Mouse (Mus musculus) R1 (cell line): ENCODE results near the gene Slc19a2.
"Not testable (repeated sequence)": the region's sequence is repeated elsewhere in the genome, so short reads cannot be mapped to it uniquely, and the experiment has no call there.

Experiments used
- DNase-seq: peaks from one replicate; pipeline ENCODE4 v3.0.0-alpha.2; 2018; ENCODE audit warnings: low read depth, low spot score

Slc19a2 gene

DNA sequence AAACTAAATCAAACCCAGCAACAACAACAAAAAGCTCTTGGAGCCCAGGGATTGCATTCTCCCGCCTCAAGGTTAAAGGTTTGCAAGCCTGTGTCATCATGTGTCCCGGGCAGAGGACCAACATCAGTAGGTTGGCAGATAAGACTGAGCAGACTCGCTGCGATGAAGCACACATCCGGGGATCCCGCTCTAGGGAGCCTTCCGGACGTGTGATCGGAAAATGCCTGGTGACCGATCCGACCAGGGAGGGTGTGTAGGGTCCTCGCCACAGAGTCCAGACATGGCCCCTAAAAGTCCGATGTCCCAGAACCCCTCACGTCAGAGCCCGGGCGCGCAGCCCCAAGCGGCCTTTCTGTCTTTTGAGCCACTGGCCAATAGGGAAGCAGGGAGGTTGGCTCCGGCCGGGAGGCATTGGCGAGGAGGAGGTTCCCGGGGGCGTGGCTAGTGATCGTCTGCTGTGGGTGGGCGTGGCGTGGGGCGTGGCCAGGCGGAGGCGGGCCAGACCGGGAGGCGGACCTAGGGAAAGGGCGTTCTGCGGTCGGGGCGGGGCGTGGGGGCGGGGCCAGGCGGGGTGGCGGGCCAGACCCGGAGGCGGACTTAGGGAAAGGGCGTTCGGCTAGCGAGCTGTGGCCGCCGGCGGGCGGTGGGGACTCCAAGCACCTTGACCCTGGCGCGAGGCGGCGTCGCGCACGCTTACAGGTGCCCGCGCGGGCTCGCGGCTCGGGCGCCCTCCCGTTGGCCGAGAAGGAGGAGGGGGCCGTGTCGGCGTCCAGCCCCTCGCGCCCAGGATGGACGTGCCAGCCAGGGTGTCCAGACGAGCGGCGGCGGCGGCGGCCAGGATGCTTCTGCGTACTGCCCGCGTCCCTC is at the start of gene Slc19a2:
Gene Slc19a2, plus strand, starts transcription at position 582 of the 867 bp plus-strand sequence.
- peak; percentile 96 for DNase-seq

DNA sequence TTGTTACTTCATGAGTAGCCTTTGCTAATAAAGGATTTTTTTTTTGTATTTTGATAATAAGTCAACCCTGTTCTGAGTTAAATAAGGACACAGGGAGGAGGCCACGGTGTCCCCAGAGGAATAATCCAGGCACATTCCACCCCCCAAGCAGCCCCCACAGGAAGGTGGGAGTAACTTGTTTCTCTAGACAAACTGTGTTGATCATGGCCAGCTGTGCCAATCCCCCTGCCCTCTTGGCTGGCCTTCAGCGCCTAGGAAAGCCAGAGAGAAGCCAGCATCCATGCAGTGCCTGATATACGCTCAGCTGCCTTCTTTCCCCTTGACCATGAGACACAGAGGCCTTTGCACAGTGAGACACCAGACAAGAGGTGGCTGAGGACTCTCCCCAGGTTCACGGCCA is 49.3 kb upstream of the Slc19a2 start:
- no peak for DNase-seq

DNA sequence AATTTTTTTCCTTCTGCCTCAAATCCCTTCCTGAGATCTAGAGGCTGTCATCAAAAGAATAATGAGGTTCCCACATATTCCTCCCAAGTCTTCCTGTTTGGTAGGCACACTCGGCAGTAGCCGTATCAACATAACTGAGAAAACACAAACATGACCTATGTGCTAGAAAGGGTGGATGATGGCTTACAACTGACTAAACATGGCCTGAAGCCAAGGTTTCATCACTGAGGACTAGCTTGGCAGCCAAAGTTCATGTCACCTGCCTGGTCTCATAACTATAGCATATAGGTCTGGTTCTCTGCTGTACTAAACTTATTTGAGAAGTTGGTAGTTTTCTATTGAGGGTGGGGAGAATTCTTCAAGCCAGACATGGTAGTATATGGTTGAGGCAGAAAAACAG is 40.4 kb upstream of the Slc19a2 start:
- no peak for DNase-seq

DNA sequence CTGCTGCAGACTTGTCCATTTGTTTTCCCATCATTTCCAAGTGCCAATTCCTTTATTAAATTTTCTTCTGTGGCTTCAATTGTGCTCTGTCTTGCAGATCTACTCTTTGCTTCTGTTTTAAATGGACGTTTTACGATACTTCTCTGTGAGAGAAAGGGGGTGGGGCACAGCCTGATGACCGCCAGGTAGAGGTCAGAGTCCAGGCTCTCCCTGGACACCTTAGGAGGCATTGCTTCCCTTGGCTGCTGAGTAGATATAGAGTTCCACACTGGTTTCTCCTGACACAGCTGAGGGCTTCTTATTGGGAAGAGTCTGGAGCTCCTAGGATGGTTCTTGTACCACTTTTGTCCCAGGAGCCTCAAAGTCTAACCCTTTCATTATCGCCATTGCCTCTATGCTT is 37.9 kb upstream of the Slc19a2 start:
- no peak for DNase-seq

- no peak for DNase-seq
These were observed 36.2 kb upstream of the Slc19a2 start for GRCm38 (mm10) chr1:164212686-164213085.

DNA sequence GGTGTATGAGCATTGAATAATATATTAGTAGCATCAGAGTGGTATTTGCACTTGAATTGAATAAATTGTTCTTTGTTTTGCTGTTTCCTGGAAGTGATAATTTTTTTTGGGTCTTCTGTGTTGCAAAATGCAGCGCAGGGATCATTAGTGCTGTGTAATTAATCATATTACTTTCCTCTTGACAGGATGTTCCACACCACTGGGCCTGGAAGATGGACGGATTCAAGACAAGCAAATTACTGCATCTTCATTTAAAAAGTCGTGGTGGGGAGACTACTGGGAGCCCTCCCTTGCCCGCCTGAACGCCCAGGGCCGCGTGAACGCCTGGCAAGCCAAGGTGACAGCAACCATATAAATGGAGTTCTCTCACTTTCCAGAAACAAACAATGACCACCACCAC is 34.7 kb upstream of the Slc19a2 start:
- DNase-seq = no peak

DNA sequence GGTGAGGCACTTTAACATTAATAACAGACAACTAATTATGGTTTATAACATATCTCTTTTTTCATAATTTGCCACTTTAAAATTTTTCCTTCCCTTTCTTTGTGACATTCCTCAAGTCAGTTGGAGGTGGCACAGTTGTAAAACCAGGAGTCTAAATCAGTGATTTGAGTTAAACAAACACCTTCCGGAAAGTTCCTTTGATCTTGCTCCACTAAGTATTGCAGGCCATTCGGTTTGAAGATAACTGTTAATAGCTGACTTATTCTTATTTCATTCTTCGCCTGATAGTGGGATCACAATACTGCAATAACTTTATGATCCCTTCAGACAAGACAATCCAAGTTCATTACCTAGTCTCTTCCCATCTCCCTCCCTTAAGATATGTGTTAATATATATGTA is 33.7 kb upstream of the Slc19a2 start:
- DNase-seq = no peak

DNA sequence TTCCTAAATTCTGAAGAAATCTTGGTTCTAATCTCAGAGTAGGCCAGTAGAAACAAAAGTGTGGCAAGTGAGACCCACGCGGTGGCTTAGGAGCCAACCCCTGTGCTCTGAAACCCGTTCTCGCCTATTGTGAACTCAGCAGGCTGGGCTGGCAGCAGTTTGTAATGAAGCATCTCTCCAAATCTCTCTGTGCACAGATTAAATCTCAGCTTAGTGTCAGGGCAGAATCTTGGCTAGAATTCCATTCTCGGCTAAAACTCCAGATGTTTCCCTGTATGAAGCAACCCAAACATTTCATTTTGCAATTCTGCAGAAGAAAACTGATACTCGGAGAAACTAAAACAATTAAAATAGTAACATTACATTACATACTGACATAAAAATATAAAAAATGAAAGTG is 33.3 kb upstream of the Slc19a2 start:
- no peak for DNase-seq

DNA sequence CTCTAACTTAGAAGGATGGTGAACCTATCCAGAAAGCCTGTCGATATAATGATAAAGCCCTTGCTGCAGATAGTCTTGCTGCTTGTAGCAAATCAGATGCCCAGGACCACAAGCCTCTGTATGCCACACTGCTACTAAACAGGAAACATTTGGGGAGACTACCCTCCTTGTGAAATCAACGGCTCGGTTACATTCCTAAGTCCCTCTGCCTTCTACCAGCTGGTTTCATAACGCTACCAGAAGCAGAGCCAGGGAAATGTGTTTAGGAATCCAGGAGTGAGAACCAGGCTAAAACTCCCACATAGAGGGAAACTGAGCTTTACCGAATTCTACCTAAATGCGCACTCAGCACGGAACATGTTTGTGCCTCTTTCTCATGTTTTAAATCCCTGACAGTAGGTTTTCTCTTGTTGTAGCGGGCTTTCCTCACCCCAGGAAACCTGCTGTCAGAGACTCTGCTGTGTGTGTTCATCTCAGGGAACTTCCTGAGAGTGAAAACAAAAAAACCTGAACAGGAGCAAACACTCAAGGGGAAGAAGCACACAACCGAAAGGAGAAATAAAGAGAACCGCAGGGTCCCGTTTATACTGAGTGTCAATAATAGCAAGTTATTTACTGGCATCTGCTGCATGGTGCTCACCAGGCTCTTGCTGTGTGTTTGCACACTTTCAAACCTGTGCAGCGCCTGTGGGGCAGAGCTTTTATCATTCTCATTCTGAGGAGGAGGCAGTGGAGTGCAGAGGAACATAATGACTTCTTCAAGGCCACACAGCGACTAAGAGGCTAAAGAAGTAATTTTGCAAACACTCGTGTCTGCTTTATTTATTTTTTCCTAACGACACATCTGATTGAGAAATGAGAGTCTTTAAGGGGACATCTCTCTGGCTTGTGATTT is 30.8 kb upstream of the Slc19a2 start:
- no peak for DNase-seq

DNA sequence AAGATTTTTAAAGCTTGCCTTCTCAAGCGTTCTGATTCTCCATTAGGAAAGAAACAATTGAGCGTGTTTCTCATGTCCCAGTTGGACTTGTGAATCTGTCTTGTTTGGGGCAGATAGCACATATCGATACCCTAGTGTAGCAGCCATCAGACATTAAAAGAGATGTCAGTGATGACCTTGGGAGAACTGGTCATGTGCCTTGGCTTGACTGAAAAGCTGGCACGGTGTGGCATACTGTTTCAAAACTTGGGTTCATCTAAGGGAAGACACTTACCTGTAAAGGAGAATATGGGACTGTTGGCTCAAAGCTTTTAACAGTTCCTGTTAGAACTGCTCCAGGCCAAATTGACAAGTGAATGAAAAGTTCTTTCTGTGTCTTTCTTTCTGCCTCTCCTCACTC is 28.6 kb upstream of the Slc19a2 start:
- no peak for DNase-seq

DNA sequence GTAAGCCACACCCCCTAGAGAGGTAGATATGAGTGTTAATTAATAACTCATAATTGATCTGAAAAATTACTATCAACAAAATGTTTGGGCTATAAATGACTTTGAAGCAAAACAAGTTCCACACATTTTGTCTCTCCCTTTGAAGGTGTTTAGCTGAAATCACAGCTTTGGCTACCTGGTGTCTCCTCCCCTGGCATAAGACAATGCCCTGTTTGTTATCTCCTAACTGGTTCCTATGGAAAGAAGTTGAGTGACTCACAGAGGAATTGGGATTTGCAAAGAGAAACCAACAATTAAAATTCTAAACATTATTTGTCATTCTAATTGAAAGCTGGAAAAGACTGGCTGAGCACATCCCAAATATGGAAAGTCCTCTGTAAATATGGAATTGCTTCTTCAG is 25.8 kb upstream of the Slc19a2 start:
- no peak for DNase-seq

GRCm38 (mm10) chr1:164231937-164232570 is 16.8 kb upstream of the Slc19a2 start:
- not testable (repeated sequence) for DNase-seq

DNA sequence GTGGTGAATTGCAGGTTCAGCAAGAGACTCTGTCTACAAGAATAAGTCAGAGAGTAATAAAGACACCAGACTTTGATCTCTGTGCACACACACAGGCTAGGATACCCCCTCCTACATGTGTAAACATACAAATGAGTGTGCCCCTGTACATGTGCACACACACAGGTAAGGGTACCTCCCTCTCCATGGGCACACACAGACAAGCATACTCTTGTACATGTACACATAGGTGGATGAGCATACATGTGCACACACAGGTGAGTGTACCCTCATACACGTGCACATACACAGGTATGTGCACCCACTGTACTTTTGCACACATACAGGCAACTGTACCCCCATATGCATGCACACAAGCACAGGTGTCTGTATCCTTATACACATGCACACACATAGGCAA is 15.4 kb upstream of the Slc19a2 start:
- no peak for DNase-seq

DNA sequence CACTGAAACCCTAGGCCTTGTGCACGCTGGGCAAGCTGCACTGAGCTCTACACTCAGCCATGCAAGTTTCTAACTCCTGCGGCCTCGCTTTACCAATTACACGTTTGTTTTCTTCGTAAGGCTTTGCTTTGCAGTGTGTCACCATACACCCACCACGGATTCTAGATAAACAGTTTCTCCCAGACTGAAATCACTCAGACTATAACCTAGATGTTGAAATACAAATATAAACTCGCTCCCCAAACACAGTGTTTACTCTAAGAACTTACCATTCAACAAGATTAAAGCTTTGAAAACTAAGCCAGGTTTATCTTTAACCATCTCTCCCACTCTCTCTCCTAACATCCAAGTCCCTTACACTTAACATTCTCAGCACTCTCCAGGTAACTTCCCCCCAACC is 13.8 kb upstream of the Slc19a2 start:
- no peak for DNase-seq

- DNase-seq = no peak
These were observed 12.8 kb upstream of the Slc19a2 start for GRCm38 (mm10) chr1:164236078-164236477.

- no peak for DNase-seq
These were observed 7.4 kb upstream of the Slc19a2 start for GRCm38 (mm10) chr1:164241494-164241893.

GRCm38 (mm10) chr1:164242809-164243208 is 6.0 kb upstream of the Slc19a2 start:
- DNase-seq = no peak

DNA sequence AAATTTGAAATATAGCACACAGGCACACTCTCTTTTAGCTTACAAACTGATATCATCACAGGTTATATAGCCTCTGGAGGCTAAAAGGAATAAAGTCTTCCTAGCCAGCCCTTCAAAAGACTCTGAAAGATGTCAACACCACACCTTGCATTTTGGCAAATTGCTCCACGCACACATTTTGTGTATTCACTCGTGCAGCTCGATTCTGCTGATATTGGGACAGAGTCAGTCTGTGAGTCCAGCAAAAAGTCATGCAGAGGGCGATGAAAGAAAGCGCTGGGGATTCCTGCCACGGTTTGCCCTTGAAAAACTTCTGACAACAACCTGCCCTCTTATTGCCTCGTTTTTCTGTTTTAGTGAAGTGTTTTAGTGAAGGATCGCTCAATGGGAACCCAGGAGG is 1.4 kb upstream of the Slc19a2 start:
- DNase-seq = no peak

DNA sequence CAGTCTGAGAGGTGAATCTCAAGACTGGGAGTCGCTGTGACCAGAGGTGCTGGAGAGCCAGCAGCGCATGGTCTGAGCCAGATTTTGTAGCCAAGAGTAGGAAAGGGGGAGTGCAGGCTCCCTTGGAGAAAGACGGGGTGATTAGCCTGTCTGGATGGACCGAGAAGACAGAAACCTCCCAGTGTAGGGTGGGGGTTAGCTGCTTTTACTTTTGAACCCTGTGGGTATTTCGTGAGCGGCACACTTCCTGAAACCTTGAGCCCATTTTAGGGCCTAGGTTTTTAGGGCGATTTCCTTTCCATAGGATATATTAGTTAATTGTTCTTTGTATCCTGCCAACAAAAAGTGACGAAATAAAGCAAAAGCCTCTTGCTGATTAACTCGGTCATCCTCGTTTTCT is 875 bp upstream of the Slc19a2 start:
- peak; percentile 41 for DNase-seq

GRCm38 (mm10) chr1:164249332-164249711 is 476 bp downstream of the Slc19a2 start:
- DNase-seq = no peak

DNA sequence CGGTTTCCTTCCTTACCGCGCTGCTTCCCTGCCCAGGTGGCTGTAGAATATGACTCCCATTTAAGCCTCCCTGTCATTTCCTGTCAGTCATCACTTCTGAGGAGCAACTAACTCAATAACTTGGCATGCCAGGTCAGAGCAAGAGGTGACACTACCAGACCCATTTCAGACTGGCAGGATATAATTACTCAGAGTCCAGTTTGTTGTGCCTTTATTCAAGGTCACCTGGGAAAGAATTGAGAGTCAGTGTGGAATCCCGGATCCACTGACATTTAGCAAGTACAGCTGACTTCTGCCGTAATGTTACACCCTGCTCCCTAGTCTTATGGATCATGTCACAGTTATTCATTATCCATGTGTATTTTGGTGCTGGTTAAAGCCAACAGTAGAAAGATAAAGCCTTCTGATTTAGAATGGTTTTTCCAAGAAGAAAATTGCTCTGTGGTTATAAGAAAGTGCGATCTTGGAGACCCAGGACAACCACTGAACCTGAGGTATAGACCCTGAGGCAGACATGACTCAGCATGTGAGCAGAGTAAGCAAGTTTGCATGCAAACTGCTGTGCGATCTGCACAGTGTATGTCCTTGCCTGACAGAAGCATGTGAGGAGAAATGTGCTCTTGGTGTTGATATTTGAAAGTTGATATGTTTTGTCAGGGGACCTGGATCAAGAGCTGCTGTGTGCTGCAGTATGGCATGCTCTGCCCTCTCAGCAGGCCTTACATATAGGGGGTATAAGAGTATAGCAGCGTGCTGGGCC is 1.7 kb downstream of the Slc19a2 start:
- DNase-seq = peak; percentile 21
